Mouse (Mus musculus) intestine, postnatal 0 days (tissue): ENCODE results near the gene Phyhipl. TPM values are rescaled to one million over a fixed set of nuclear protein-coding genes. Genes with fewer than 3 reads are reported as not detected.

Experiments used
- ATAC-seq: fragments of 200-750 bp; cut with Nextera tagmentation; 2 replicates; pipeline ENCODE4 v1.8.0; 2017; ENCODE audit warnings: mild to moderate bottlenecking, moderate TSS enrichment, moderate library complexity
- H3K27ac ChIP-seq: fragments of 300-500 bp; sonication (generic); 2 replicates; pipeline ENCODE4 v1.5.1; 2014; ENCODE audit warnings: mild to moderate bottlenecking, low read depth, low read length, moderate library complexity
- H3K27me3 ChIP-seq: fragments of 300-500 bp; sonication (generic); replicated peaks from 2 replicates; pipeline ENCODE4 v1.6.1; 2014; ENCODE audit warnings: low read length, mixed read lengths; ENCODE audit not compliant: control insufficient read depth, insufficient read depth
- H3K36me3 ChIP-seq: fragments of 300-500 bp; sonication (generic); 2 replicates; pipeline ENCODE4 v1.6.1; 2014; ENCODE audit warnings: mild to moderate bottlenecking, moderate library complexity; ENCODE audit not compliant: control insufficient read depth, insufficient read depth
- H3K4me1 ChIP-seq: fragments of 300-500 bp; sonication (generic); replicated peaks from 2 replicates; pipeline ENCODE4 v1.6.1; 2014; ENCODE audit warnings: antibody characterized with exemption, low read length, mixed read lengths; ENCODE audit not compliant: control insufficient read depth, insufficient read depth
- H3K4me2 ChIP-seq: fragments of 300-500 bp; sonication (generic); replicated peaks from 2 replicates; pipeline ENCODE4 v1.6.1; 2014; ENCODE audit warnings: low read depth, mild to moderate bottlenecking, moderate library complexity
- H3K4me3 ChIP-seq: fragments of 300-500 bp; sonication (generic); 2 replicates; pipeline ENCODE4 v1.5.1; 2014; ENCODE audit warnings: low read depth, low read length
- H3K9ac ChIP-seq: fragments of 300-500 bp; sonication (generic); 2 replicates; pipeline ENCODE4 v1.6.1; 2014; ENCODE audit warnings: mild to moderate bottlenecking, low read depth, low read length
- H3K9me3 ChIP-seq: fragments of 300-500 bp; sonication (generic); 2 replicates; pipeline ENCODE4 v1.6.1; 2016; ENCODE audit warnings: mixed run types; ENCODE audit not compliant: control insufficient read depth
- CTCF ChIP-seq: sonication (generic); IDR thresholded peaks from 2 replicates; pipeline ENCODE4 v1.5.1; 2016; ENCODE audit warnings: low read depth, mild to moderate bottlenecking, control low read depth, antibody characterized with exemption, moderate library complexity
- WGBS: fragments of 180-500 bp; shearing (Covaris S2); extraction: QIAGEN DNeasy Blood & Tissue Kit; methylation state at CpG from one replicate; pipeline ENCODE4 v1.1.7; 2014; 5-methylcytosine and 5-hydroxymethylcytosine counted together
- polyA plus RNA-seq: library from polyadenylated mRNA; unstranded; fragments of >200 nt; fragmentation: Nextera tagmentation; extraction: Ambion mirVana; gene quantifications from 2 replicates; pipeline ENCODE4 v1.2.1, GENCODE M21; 2015

Phyhipl gene
- polyA plus RNA-seq, 1 experiment from 2014 or later, result 1.8 TPM

GRCm38 (mm10) chr10:70688881-70689280 is 33.1 kb upstream of the Phyhipl start:
- H3K4me2 ChIP-seq, result no peak overlapping the region
- no peak for TF ChIP-seq CTCF
- H3K27me3 ChIP-seq, result no peaks in the 10 kb centered on the region
- no peaks in the 10 kb centered on the region for H3K4me1 ChIP-seq
- no peak for ATAC-seq
- WGBS, result 62% methylated on average over 8 of the region's 8 CpGs
- no peaks in the 10 kb centered on the region for H3K9me3 ChIP-seq
- H3K4me3 ChIP-seq, result no peak overlapping the region
- H3K27ac ChIP-seq, result no peak overlapping the region
- H3K9ac ChIP-seq, result no peak overlapping the region
- H3K36me3 ChIP-seq, result no peaks in the 10 kb centered on the region

- Histone ChIP-seq H3K4me2 (no peak overlapping the region), H3K27ac (no peak overlapping the region), H3K9ac (no peak overlapping the region), H3K4me1 (no peaks in the 10 kb centered on the region), H3K27me3 (no peaks in the 10 kb centered on the region), H3K9me3 (no peaks in the 10 kb centered on the region), H3K4me3 (no peak overlapping the region), H3K36me3 (no peaks in the 10 kb centered on the region)
- no peak for ATAC-seq
- WGBS, result 76% methylated on average over 11 of the region's 11 CpGs
- TF ChIP-seq CTCF, result no peak
These were observed 31.4 kb upstream of the Phyhipl start for GRCm38 (mm10) chr10:70686941-70687703.

- WGBS, result 39% methylated on average over 3 of the region's 3 CpGs
- Histone ChIP-seq H3K27me3 (no peaks in the 10 kb centered on the region), H3K27ac (no peak overlapping the region), H3K4me3 (no peak overlapping the region), H3K4me2 (no peak overlapping the region), H3K4me1 (no peaks in the 10 kb centered on the region), H3K36me3 (no peaks in the 10 kb centered on the region), H3K9me3 (no peaks in the 10 kb centered on the region), H3K9ac (no peak overlapping the region)
- no peak for ATAC-seq
- no peak for TF ChIP-seq CTCF
These were observed 30.7 kb upstream of the Phyhipl start for GRCm38 (mm10) chr10:70686505-70686904.

- Histone ChIP-seq H3K4me2 (no peak overlapping the region), H3K4me3 (no peak overlapping the region), H3K36me3 (no peaks in the 10 kb centered on the region), H3K4me1 (no peaks in the 10 kb centered on the region), H3K27me3 (no peaks in the 10 kb centered on the region), H3K9me3 (no peaks in the 10 kb centered on the region), H3K9ac (no peak overlapping the region), H3K27ac (no peak overlapping the region)
- no peak for TF ChIP-seq CTCF
- 90% methylated on average over 4 of the region's 4 CpGs for WGBS
- ATAC-seq, result no peak
These were observed 27.7 kb upstream of the Phyhipl start for GRCm38 (mm10) chr10:70683508-70683907.

- Histone ChIP-seq H3K36me3 (no peaks in the 10 kb centered on the region), H3K9ac (no peak overlapping the region), H3K9me3 (no peaks in the 10 kb centered on the region), H3K4me1 (no peaks in the 10 kb centered on the region), H3K27ac (no peak overlapping the region), H3K4me2 (no peak overlapping the region), H3K4me3 (no peak overlapping the region), H3K27me3 (no peaks in the 10 kb centered on the region)
- ATAC-seq, result no peak
- no peak for TF ChIP-seq CTCF
- 90% methylated on average over 1 of the region's 1 CpGs for WGBS
These were observed 22.2 kb upstream of the Phyhipl start for GRCm38 (mm10) chr10:70677946-70678345.

GRCm38 (mm10) chr10:70656272-70656671 is 507 bp upstream of the Phyhipl start:
- H3K4me3 ChIP-seq, result no peak overlapping the region
- H3K27me3 ChIP-seq, result no peaks in the 10 kb centered on the region
- H3K9ac ChIP-seq, result no peak overlapping the region
- no peak for TF ChIP-seq CTCF
- WGBS, result 59% methylated on average over 6 of the region's 6 CpGs
- H3K9me3 ChIP-seq, result no peaks in the 10 kb centered on the region
- no peak overlapping the region for H3K27ac ChIP-seq
- H3K4me2 ChIP-seq, result no peak overlapping the region
- H3K36me3 ChIP-seq, result no peaks in the 10 kb centered on the region
- no peaks in the 10 kb centered on the region for H3K4me1 ChIP-seq
- ATAC-seq, result no peak
